Comparison of ENCODE assay signal across 9 mouse cellular contexts in genomic region chr15:101198850-101199249, GRCm38 (mm10). TPM values are rescaled to one million over a fixed set of nuclear protein-coding genes. Genes with fewer than 3 reads are reported as not detected.
DNase-seq lines count a peak whose midpoint lies in the region; ATAC-seq and TF ChIP-seq lines count a peak whose summit lies in the region.
"Had no signal": no experiment of that assay in that cellular context is flagged by ENCODE, and none has a peak within 500 bp of the region (broad histone marks: within the 10 kb centered on the region; RNA-seq: fewer than 3 reads in every experiment).

No protein-coding gene starts in this region.

- H3K36me3 ChIP-seq in hindbrain, postnatal 0 days (ENCODE audit: insufficient read depth, low read length): peaks cover 74% of the 10 kb centered on the region
- peaks cover 91% of the 10 kb centered on the region for H3K36me3 ChIP-seq in hindbrain, embryonic 14.5 days (replicated peaks; ENCODE audit: control insufficient read depth, insufficient read depth)
- peaks cover 29% of the 10 kb centered on the region for H3K36me3 ChIP-seq in liver, postnatal 0 days (replicated peaks; ENCODE audit: insufficient read depth, low read length)
- H3K36me3 ChIP-seq in liver, embryonic 12.5 days: peaks cover 78% of the 10 kb centered on the region

- no peaks in the 10 kb centered on the region for H3K9me3 ChIP-seq in hindbrain, postnatal 0 days (ENCODE audit: low read length)
- H3K9me3 ChIP-seq in hindbrain, embryonic 14.5 days (ENCODE audit: control insufficient read depth, low read length): no peaks in the 10 kb centered on the region
- H3K9me3 ChIP-seq in liver, postnatal 0 days (ENCODE audit: low read length): no peaks in the 10 kb centered on the region
- H3K9me3 ChIP-seq in liver, embryonic 12.5 days (replicated peaks): no peaks in the 10 kb centered on the region
- H3K9me3 ChIP-seq: limb, embryonic 10.5 days had no signal

- no peak overlapping the region for H3K4me3 ChIP-seq in hindbrain, postnatal 0 days (ENCODE audit: low read length)
- no peak overlapping the region for H3K4me3 ChIP-seq in hindbrain, embryonic 14.5 days (replicated peaks; ENCODE audit: low read length)
- H3K4me3 ChIP-seq in liver, postnatal 0 days (ENCODE audit: low read depth, low read length): no peak overlapping the region
- no peak overlapping the region for H3K4me3 ChIP-seq in liver, embryonic 12.5 days
- H3K4me3 ChIP-seq: limb, embryonic 10.5 days had no signal

- TF ChIP-seq EP300 in liver, postnatal 0 days (IDR thresholded peaks at IDR 0.05; ENCODE audit: low read depth): no peak

- H3K4me1 ChIP-seq in hindbrain, postnatal 0 days (ENCODE audit: insufficient read depth, low read length): no peaks in the 10 kb centered on the region
- no peaks in the 10 kb centered on the region for H3K4me1 ChIP-seq in hindbrain, embryonic 14.5 days (replicated peaks; ENCODE audit: control insufficient read depth, insufficient read depth, low read length)
- peaks cover 20% of the 10 kb centered on the region for H3K4me1 ChIP-seq in liver, postnatal 0 days (ENCODE audit: insufficient read depth)
- H3K4me1 ChIP-seq in liver, embryonic 12.5 days: peaks cover 30% of the 10 kb centered on the region
- H3K4me1 ChIP-seq: limb, embryonic 10.5 days had no signal

- DNase-seq in hindbrain, postnatal 0 days (ENCODE audit: low spot score): no peak
- DNase-seq in hindbrain, embryonic 14.5 days (ENCODE audit: low spot score): no peak
- DNase-seq in liver, postnatal 0 days: no peak
- DNase-seq in A20 (ENCODE audit: low read depth, low spot score) (peak; percentile 29), ES-CJ7 (ENCODE audit: low read depth, low spot score) (peak; percentile 46)
- DNase-seq in testis, postnatal 10 days (ENCODE audit: low spot score): no peak
- no peak for DNase-seq in right cerebral cortex, postnatal 10 days (ENCODE audit: low spot score in 2 of 2)

- no peak overlapping the region for H3K27ac ChIP-seq in hindbrain, postnatal 0 days
- no peak overlapping the region for H3K27ac ChIP-seq in hindbrain, embryonic 14.5 days
- no peak overlapping the region for H3K27ac ChIP-seq in liver, postnatal 0 days (ENCODE audit: low read depth)
- no peak overlapping the region for H3K27ac ChIP-seq in liver, embryonic 12.5 days
- H3K27ac ChIP-seq: limb, embryonic 10.5 days had no signal

- ATAC-seq in hindbrain, postnatal 0 days: no peak
- ATAC-seq in hindbrain, embryonic 14.5 days (ENCODE audit: low FRiP score): no peak
- ATAC-seq in liver, postnatal 0 days: no peak
- no peak for ATAC-seq in liver, embryonic 12.5 days

- no peak overlapping the region for H3K4me2 ChIP-seq in hindbrain, postnatal 0 days (ENCODE audit: low read depth, low read length)
- H3K4me2 ChIP-seq in hindbrain, embryonic 14.5 days (replicated peaks): no peak overlapping the region
- H3K4me2 ChIP-seq in liver, postnatal 0 days (ENCODE audit: low read depth, low read length): no peak overlapping the region
- H3K4me2 ChIP-seq in liver, embryonic 12.5 days: no peak overlapping the region

- H3K27me3 ChIP-seq in hindbrain, postnatal 0 days (ENCODE audit: insufficient read depth, low read length): no peaks in the 10 kb centered on the region
- no peaks in the 10 kb centered on the region for H3K27me3 ChIP-seq in hindbrain, embryonic 14.5 days (ENCODE audit: control insufficient read depth, insufficient read depth, low read length)
- H3K27me3 ChIP-seq in liver, postnatal 0 days (ENCODE audit: insufficient read depth, low read length): no peaks in the 10 kb centered on the region
- no peaks in the 10 kb centered on the region for H3K27me3 ChIP-seq in liver, embryonic 12.5 days (replicated peaks)

- TF ChIP-seq CTCF in hindbrain, postnatal 0 days (IDR thresholded peaks at IDR 0.05; ENCODE audit: low read depth): peak; percentile 62
- peak; percentile 46 for TF ChIP-seq CTCF in liver, postnatal 0 days (IDR thresholded peaks at IDR 0.05; ENCODE audit: low read depth)

- 87% methylated on average over 14 of the region's 14 CpGs for whole genome bisulfite sequencing in hindbrain, postnatal 0 days
- 85% methylated on average over 14 of the region's 14 CpGs for WGBS in hindbrain, embryonic 14.5 days
- 87% methylated on average over 14 of the region's 14 CpGs for WGBS in liver, postnatal 0 days (ENCODE audit: insufficient replicate concordance)
- WGBS in liver, embryonic 12.5 days (ENCODE audit: insufficient replicate concordance): 82% methylated on average over 14 of the region's 14 CpGs

- no peak overlapping the region for H3K9ac ChIP-seq in hindbrain, postnatal 0 days (replicated peaks; ENCODE audit: low read length)
- no peak overlapping the region for H3K9ac ChIP-seq in hindbrain, embryonic 14.5 days
- H3K9ac ChIP-seq in liver, postnatal 0 days (replicated peaks): no peak overlapping the region
- no peak overlapping the region for H3K9ac ChIP-seq in liver, embryonic 12.5 days

RNA-seq across cellular contexts. Expression of gene Acvr1b, which starts 25.0 kb away (rescaled TPM):
- total RNA-seq in hindbrain, postnatal 0 days (2014; rRNA removed): 74.5 and 86.2 TPM in 2 replicates
- 14.0 and 14.6 TPM in 2 replicates for polyA plus RNA-seq in hindbrain, postnatal 0 days (2015; fragmentation: Nextera tagmentation; extraction: Ambion mirVana)
- polyA plus RNA-seq in hindbrain, embryonic 14.5 days (2014; fragmentation: Nextera tagmentation; extraction: Ambion mirVana): 30.0 and 35.7 TPM in 2 replicates
- 2.2 TPM in 2 replicates for polyA plus RNA-seq in liver, postnatal 0 days (2015; fragmentation: Nextera tagmentation; extraction: Ambion mirVana)
- polyA plus RNA-seq in liver, embryonic 12.5 days (2016; fragmentation: Nextera tagmentation; extraction: Ambion mirVana): 1.9 and 2.2 TPM in 2 replicates

RNA-seq across cellular contexts. Expression of gene Grasp, which starts 25.1 kb away (rescaled TPM):
- 6.7 and 8.7 TPM in 2 replicates for total RNA-seq in hindbrain, postnatal 0 days (2014; rRNA removed)
- 1.5 and 1.6 TPM in 2 replicates for polyA plus RNA-seq in hindbrain, postnatal 0 days (2015; fragmentation: Nextera tagmentation; extraction: Ambion mirVana)
- 1.6 and 2.5 TPM in 2 replicates for polyA plus RNA-seq in hindbrain, embryonic 14.5 days (2014; fragmentation: Nextera tagmentation; extraction: Ambion mirVana)
- 0.35 and 0.54 TPM in 2 replicates for polyA plus RNA-seq in liver, postnatal 0 days (2015; fragmentation: Nextera tagmentation; extraction: Ambion mirVana)
- 0.81 and 1.3 TPM in 2 replicates for polyA plus RNA-seq in liver, embryonic 12.5 days (2016; fragmentation: Nextera tagmentation; extraction: Ambion mirVana)

RNA-seq across cellular contexts. Expression of gene Nr4a1, which starts 55.2 kb away (rescaled TPM):
- total RNA-seq in hindbrain, postnatal 0 days (2014; rRNA removed): 9.3 and 10.3 TPM in 2 replicates
- polyA plus RNA-seq in hindbrain, postnatal 0 days (2015; fragmentation: Nextera tagmentation; extraction: Ambion mirVana): 5.3 and 6.5 TPM in 2 replicates
- 5.0 and 5.1 TPM in 2 replicates for polyA plus RNA-seq in hindbrain, embryonic 14.5 days (2014; fragmentation: Nextera tagmentation; extraction: Ambion mirVana)
- polyA plus RNA-seq in liver, postnatal 0 days (2015; fragmentation: Nextera tagmentation; extraction: Ambion mirVana): 0.96 and 1.1 TPM in 2 replicates
- 0.83 and 1.0 TPM in 2 replicates for polyA plus RNA-seq in liver, embryonic 12.5 days (2016; fragmentation: Nextera tagmentation; extraction: Ambion mirVana)

Comparison
In these comparisons a context has a peak if more than half of its experiments do, and no peak if none do; other contexts are left out.
1. DNase-seq: peak in A20 (single experiment) and ES-CJ7 (single experiment); none in hindbrain, postnatal 0 days (single experiment), hindbrain, embryonic 14.5 days (single experiment), liver, postnatal 0 days (single experiment), testis, postnatal 10 days (single experiment) and right cerebral cortex, postnatal 10 days (0 of 2).